Mouse (Mus musculus): ENCODE measurements around the gene Bpgm.

DNA sequence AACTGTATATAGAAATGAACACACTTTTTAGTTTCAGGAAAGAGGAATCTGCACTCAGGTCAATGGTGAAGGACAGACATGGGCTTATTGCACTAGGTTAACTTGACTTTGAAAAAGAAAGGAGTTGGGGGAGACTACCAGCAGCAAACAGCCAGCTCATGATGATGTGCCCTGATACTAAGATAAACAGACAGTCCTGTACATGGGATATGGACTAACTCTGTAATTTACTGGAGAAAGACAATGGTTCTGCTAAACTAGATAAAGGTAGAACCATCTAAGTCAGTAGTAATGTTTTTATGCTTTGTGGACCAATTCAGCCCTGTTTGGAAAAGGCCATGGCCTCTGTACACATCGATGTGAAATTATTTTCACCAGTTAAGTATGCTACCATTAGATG, 2.7 kb upstream of the Bpgm start:
- TF ChIP-seq CTCF (IDR thresholded peaks at IDR 0.05; ENCODE audit: low read depth, low read length) (no peak), POLR2A (IDR thresholded peaks at IDR 0.05; ENCODE audit: borderline replicate concordance, low read depth, low read length) (no peak)
